ENCODE assay signal across 18 mouse cellular contexts in genomic region chr14:105115402-105115801, GRCm38 (mm10).
"Had no signal": no experiment of that assay in that cellular context is flagged by ENCODE, and none has a peak within 500 bp of the region (broad histone marks: within the 10 kb centered on the region; RNA-seq: fewer than 3 reads in every experiment).

No protein-coding gene starts in this region.

- H3K4me2 ChIP-seq: lung, embryonic 15.5 days; midbrain, embryonic 11.5 days; midbrain, embryonic 13.5 days; midbrain, embryonic 15.5 days; neural tube, embryonic 12.5 days; stomach, embryonic 15.5 days had no signal

- H3K9ac ChIP-seq: liver, postnatal 0 days; lung, embryonic 15.5 days; midbrain, embryonic 13.5 days; midbrain, embryonic 15.5 days; neural tube, embryonic 12.5 days; stomach, embryonic 15.5 days had no signal

- H3K9me3 ChIP-seq: lung, embryonic 15.5 days; megakaryocyte, embryonic 14.5 days; midbrain, embryonic 13.5 days; midbrain, embryonic 15.5 days; neural tube, embryonic 12.5 days; stomach, embryonic 15.5 days had no signal

- H3K4me3 ChIP-seq: lung, embryonic 15.5 days; megakaryocyte, embryonic 14.5 days; midbrain, embryonic 13.5 days; midbrain, embryonic 15.5 days; neural tube, embryonic 12.5 days; stomach, embryonic 15.5 days had no signal

- ATAC-seq: liver, postnatal 0 days; lung, postnatal 0 days; midbrain, embryonic 13.5 days; midbrain, embryonic 15.5 days had no signal

- H3K27ac ChIP-seq: lung, embryonic 15.5 days; macrophage; midbrain, embryonic 13.5 days; midbrain, embryonic 15.5 days; neural tube, embryonic 12.5 days; stomach, embryonic 15.5 days; stomach, postnatal 0 days had no signal

- H3K27me3 ChIP-seq: lung, embryonic 15.5 days; megakaryocyte, embryonic 14.5 days; midbrain, embryonic 13.5 days; midbrain, embryonic 15.5 days; neural tube, embryonic 12.5 days; stomach, embryonic 15.5 days had no signal

- H3K4me1 ChIP-seq: lung, embryonic 15.5 days; megakaryocyte, embryonic 14.5 days; midbrain, embryonic 13.5 days; midbrain, embryonic 15.5 days; neural tube, embryonic 12.5 days; stomach, embryonic 15.5 days had no signal

- DNase-seq: liver, postnatal 0 days; lung, adult 2 months; lung, postnatal 14 days; lung, postnatal 36 days; right cerebral cortex, postnatal 14 days; thymus, adult 2 months; thymus, postnatal 25 days; thymus, postnatal 4 days had no signal
